Mouse (Mus musculus): ENCODE results near the gene Tbx3. TPM values are rescaled to one million over a fixed set of nuclear protein-coding genes. Genes with fewer than 3 reads are reported as not detected.

Tbx3 gene
- polyA plus RNA-seq, 1 experiment: 4.5 TPM

DNA sequence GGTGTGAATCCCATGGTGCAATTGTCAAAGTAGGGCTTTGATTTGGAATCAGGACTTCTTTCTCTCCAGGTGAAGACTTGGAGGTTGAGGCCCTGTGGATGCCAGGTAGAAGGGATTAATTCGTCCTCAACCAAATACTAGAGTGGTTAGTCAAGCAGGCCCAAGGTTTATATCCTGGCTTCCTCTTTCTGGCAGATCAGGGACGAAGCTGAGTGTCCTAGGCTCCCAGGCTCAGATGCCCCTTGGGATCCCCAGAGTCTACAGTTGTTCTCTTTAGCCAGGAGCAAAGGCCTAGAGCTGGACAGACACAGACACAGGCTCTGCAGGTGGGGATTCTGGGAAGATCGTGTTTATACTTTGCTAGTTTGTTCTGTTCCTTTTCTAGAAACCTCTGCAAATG, 17.8 kb downstream of the Tbx3 start:
- Histone ChIP-seq H3K4me3 (ENCODE audit: insufficient read depth, poor library complexity, severe bottlenecking) (no peak overlapping the region), H3K79me2 (ENCODE audit: control insufficient read depth, insufficient read depth) (no peaks in the 10 kb centered on the region), H3ac (ENCODE audit: control insufficient read depth, insufficient read length, low read depth) (no peak overlapping the region), H3K36me3 (ENCODE audit: control insufficient read depth, insufficient read depth) (no peaks in the 10 kb centered on the region), H3K27me3 (ENCODE audit: control insufficient read depth, insufficient read depth, insufficient read length) (peaks cover 3% of the 10 kb centered on the region), H3K79me3 (ENCODE audit: low read depth) (no peaks in the 10 kb centered on the region)
- TF ChIP-seq MYOG (IDR thresholded peaks at IDR 0.05; ENCODE audit: control insufficient read depth, extremely low read depth, insufficient read length) (no peak), FOSL1 (IDR thresholded peaks at IDR 0.05; ENCODE audit: insufficient read depth, low read length, poor library complexity, severe bottlenecking) (no peak), USF1 (IDR thresholded peaks at IDR 0.05; ENCODE audit: low read depth) (no peak), MYOD1 (IDR thresholded peaks at IDR 0.05; ENCODE audit: control insufficient read depth, insufficient read length, low read depth) (no peak), CTCF (IDR thresholded peaks at IDR 0.05; ENCODE audit: control insufficient read depth, insufficient read depth, insufficient read length) (no peak)

DNA sequence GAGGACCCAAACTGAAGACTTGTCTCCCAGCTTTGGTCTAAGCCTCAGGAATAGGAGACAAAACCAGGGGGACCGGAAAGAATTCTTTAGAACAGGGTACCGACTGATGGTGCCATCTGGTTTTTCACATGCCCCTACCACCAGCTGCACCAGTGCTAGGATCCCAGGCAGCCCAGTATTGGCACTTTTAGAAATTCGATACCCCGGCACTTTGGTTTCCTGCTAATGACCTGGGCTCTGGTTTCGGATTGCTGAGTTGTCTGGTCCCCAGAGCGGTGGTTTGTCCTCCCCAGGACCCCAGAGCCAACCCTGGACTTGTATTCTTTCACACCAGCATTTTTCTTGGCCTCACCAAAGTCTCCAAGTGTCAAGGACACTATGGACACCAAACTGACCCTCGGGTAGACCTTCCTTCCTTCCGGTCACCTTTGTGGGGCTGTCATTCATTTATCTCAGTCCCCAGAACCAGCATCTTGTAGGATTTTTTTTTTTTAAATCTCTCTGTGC, 18.5 kb downstream of the Tbx3 start:
- Histone ChIP-seq H3K79me2 (ENCODE audit: control insufficient read depth, insufficient read depth) (no peaks in the 10 kb centered on the region), H3K79me3 (ENCODE audit: low read depth) (no peaks in the 10 kb centered on the region), H3ac (ENCODE audit: control insufficient read depth, insufficient read length, low read depth) (no peak overlapping the region), H3K27me3 (ENCODE audit: control insufficient read depth, insufficient read depth, insufficient read length) (peaks cover 4% of the 10 kb centered on the region), H3K36me3 (ENCODE audit: control insufficient read depth, insufficient read depth) (no peaks in the 10 kb centered on the region), H3K4me3 (ENCODE audit: insufficient read depth, poor library complexity, severe bottlenecking) (no peak overlapping the region)
- no peak for TF ChIP-seq MYOD1 (IDR thresholded peaks at IDR 0.05; ENCODE audit: control insufficient read depth, insufficient read length, low read depth)
- no peak for TF ChIP-seq MAX (IDR thresholded peaks at IDR 0.05)

DNA sequence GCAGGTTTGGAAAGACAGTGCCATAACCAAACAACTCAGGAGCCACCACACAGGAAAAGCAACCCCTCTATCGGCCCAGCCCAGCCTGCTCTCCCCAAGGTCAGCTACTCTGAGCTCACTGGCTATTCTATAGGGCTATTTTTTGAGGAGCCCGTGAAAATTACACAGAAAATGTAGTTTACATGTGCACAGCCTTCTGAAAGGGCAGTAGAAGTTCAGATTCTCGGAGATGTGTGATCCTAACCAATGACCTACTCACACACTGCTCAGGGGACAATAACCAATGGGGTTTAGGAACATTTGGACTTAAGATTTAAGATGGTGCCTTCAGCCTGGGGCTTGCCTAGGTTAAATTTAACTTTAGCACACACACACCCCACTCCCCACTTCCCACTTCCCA, 19.0 kb downstream of the Tbx3 start:
- TF ChIP-seq USF1 (IDR thresholded peaks at IDR 0.05; ENCODE audit: low read depth): no peak
- no peak for TF ChIP-seq MAX (IDR thresholded peaks at IDR 0.05)
- TF ChIP-seq MYOD1 (IDR thresholded peaks at IDR 0.05; ENCODE audit: control insufficient read depth, insufficient read length, low read depth): no peak
- TF ChIP-seq CEBPB (IDR thresholded peaks at IDR 0.05; ENCODE audit: low read depth): no peak
- no peak for TF ChIP-seq FOSL1 (IDR thresholded peaks at IDR 0.05; ENCODE audit: insufficient read depth, low read length, poor library complexity, severe bottlenecking)
- TF ChIP-seq CTCF (IDR thresholded peaks at IDR 0.05; ENCODE audit: control insufficient read depth, insufficient read depth, insufficient read length): no peak
- no peak for TF ChIP-seq MYOG (IDR thresholded peaks at IDR 0.05; ENCODE audit: control insufficient read depth, extremely low read depth, insufficient read length)
- H3K27me3 ChIP-seq (ENCODE audit: control insufficient read depth, insufficient read depth, insufficient read length): peaks cover 8% of the 10 kb centered on the region

DNA sequence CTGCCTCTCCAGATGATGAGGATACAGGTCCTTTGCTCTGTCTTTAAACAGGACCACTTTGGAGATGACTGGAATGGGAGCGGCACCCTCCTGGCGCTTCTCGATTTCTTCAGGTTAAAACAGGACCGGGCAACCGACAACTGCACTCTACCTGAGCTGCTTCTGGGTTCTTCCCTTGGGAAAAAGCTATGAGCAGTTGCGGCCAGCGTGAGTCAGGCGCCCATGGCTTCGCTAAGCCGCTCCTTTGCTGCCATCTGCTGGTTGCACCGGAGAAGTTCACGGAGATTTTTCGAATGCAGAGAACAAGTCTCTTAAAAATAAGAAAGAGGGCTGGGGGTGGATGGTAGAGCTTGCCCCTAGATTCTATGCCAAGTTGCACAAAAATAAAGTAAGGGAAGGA, 20.6 kb downstream of the Tbx3 start:
- H3ac ChIP-seq (ENCODE audit: control insufficient read depth, insufficient read length, low read depth): no peak overlapping the region
- no peaks in the 10 kb centered on the region for H3K36me3 ChIP-seq (ENCODE audit: control insufficient read depth, insufficient read depth)
- peaks cover 8% of the 10 kb centered on the region for H3K27me3 ChIP-seq (ENCODE audit: control insufficient read depth, insufficient read depth, insufficient read length)
- TF ChIP-seq FOSL1 (IDR thresholded peaks at IDR 0.05; ENCODE audit: insufficient read depth, low read length, poor library complexity, severe bottlenecking) (no peak), CTCF (IDR thresholded peaks at IDR 0.05; ENCODE audit: control insufficient read depth, insufficient read depth, insufficient read length) (peak; percentile 59)
- H3K79me2 ChIP-seq (ENCODE audit: control insufficient read depth, insufficient read depth): no peaks in the 10 kb centered on the region
- H3K4me3 ChIP-seq (ENCODE audit: insufficient read depth, poor library complexity, severe bottlenecking): no peak overlapping the region
- H3K79me3 ChIP-seq (ENCODE audit: low read depth): no peaks in the 10 kb centered on the region

More for the DNA sequence above, 19.0 kb downstream of the Tbx3 start:
- H3K79me3 ChIP-seq (ENCODE audit: low read depth): no peaks in the 10 kb centered on the region
- H3ac ChIP-seq (ENCODE audit: control insufficient read depth, insufficient read length, low read depth): no peak overlapping the region
- no peaks in the 10 kb centered on the region for H3K36me3 ChIP-seq (ENCODE audit: control insufficient read depth, insufficient read depth)
- H3K4me3 ChIP-seq (ENCODE audit: insufficient read depth, poor library complexity, severe bottlenecking): no peak overlapping the region
- H3K79me2 ChIP-seq (ENCODE audit: control insufficient read depth, insufficient read depth): no peaks in the 10 kb centered on the region

DNA sequence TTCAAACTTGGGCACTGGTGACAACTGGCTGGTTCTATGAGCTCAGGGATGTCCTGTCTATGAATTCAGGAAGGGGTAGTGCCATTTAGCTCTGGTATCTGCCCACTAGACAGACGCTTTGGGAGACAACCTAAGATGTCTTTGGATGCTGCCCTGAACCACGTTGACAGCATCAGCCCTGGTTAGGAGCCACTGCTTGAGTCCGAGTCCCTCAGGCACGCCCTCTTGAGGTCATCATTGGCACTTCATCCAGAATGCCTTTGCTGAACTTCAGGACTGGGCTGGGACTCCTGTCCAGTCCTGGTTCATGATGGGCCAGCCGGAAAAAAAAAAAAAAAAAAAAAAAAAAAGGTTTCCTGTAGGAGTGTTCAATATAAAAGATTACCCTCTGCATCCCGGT, 22.0 kb downstream of the Tbx3 start:
- no peaks in the 10 kb centered on the region for H3K79me3 ChIP-seq (ENCODE audit: low read depth)
- no peaks in the 10 kb centered on the region for H3K79me2 ChIP-seq (ENCODE audit: control insufficient read depth, insufficient read depth)
- peaks cover 8% of the 10 kb centered on the region for H3K27me3 ChIP-seq (ENCODE audit: control insufficient read depth, insufficient read depth, insufficient read length)
- TF ChIP-seq CEBPB (IDR thresholded peaks at IDR 0.05; ENCODE audit: low read depth): no peak
- peak; percentile 14 for TF ChIP-seq CTCF (IDR thresholded peaks at IDR 0.05; ENCODE audit: control insufficient read depth, insufficient read depth, insufficient read length)
- H3K4me3 ChIP-seq (ENCODE audit: insufficient read depth, poor library complexity, severe bottlenecking): no peak overlapping the region
- H3ac ChIP-seq (ENCODE audit: control insufficient read depth, insufficient read length, low read depth): no peak overlapping the region
- H3K36me3 ChIP-seq (ENCODE audit: control insufficient read depth, insufficient read depth): no peaks in the 10 kb centered on the region

DNA sequence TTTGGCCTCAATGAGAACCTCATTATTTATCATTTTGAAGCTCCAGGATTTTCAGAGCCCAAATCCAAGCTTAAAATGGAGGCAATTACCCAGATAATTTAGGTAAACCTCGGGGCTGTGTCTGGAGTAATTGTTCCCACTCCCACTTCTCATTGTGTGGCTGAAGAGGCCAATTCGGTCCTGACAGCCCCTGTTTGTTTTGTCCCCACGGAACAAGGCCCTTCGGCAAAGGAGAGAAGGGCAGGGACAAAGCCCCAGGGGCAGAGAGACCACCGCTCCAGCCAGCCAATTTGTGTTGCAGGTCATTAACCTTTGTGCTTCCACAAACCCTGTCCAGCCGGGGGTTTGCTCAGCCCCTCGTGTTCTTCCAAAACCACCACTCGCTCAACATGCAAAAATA, 24.4 kb downstream of the Tbx3 start:
- TF ChIP-seq CTCF (IDR thresholded peaks at IDR 0.05; ENCODE audit: control insufficient read depth, insufficient read depth, insufficient read length): no peak
- no peak for TF ChIP-seq CEBPB (IDR thresholded peaks at IDR 0.05; ENCODE audit: low read depth)
- TF ChIP-seq MAX (IDR thresholded peaks at IDR 0.05): no peak
- no peak for TF ChIP-seq USF1 (IDR thresholded peaks at IDR 0.05; ENCODE audit: low read depth)
- TF ChIP-seq MYOG (IDR thresholded peaks at IDR 0.05; ENCODE audit: control insufficient read depth, extremely low read depth, insufficient read length): no peak
- TF ChIP-seq FOSL1 (IDR thresholded peaks at IDR 0.05; ENCODE audit: insufficient read depth, low read length, poor library complexity, severe bottlenecking): no peak
- TF ChIP-seq MYOD1 (IDR thresholded peaks at IDR 0.05; ENCODE audit: control insufficient read depth, insufficient read length, low read depth): no peak
- Histone ChIP-seq H3K79me2 (ENCODE audit: control insufficient read depth, insufficient read depth) (no peaks in the 10 kb centered on the region), H3K27me3 (ENCODE audit: control insufficient read depth, insufficient read depth, insufficient read length) (peaks cover 8% of the 10 kb centered on the region), H3K4me3 (ENCODE audit: insufficient read depth, poor library complexity, severe bottlenecking) (no peak overlapping the region), H3ac (ENCODE audit: control insufficient read depth, insufficient read length, low read depth) (no peak overlapping the region), H3K36me3 (ENCODE audit: control insufficient read depth, insufficient read depth) (no peaks in the 10 kb centered on the region), H3K79me3 (ENCODE audit: low read depth) (no peaks in the 10 kb centered on the region)
